Mouse (Mus musculus): ENCODE results near the gene Nckap1l. TPM values are rescaled to one million over a fixed set of nuclear protein-coding genes. Genes with fewer than 3 reads are reported as not detected.
A peak's percentile ranks its signal among the peaks of the same experiment; 100 is the strongest.
"Not testable (repeated sequence)": the region's sequence is repeated elsewhere in the genome, so short reads cannot be mapped to it uniquely, and the experiment has no call there.

The Nckap1l gene
- total RNA-seq (2021), result 10 to 100 TPM in 1 of 2 experiments, 1 to 10 TPM in 1; 9.9 to 10.1 TPM

- intact Hi-C loops (cut with DNase I), result no loop called here
- DNase-seq (ENCODE audit: extremely low spot score in 1 of 2, low spot score in 2 of 2), result peak; percentile 10 to 44
Measured at GRCm38 (mm10) chr15:103453551-103454218, at the start of gene Nckap1l. Nckap1l (plus strand) TSS chr15:103453794.

GRCm38 (mm10) chr15:103405586-103405985 lies 48.0 kb upstream of the Nckap1l start:
- intact Hi-C loops (cut with DNase I); DNase-seq (ENCODE audit: extremely low spot score in 1 of 2, low spot score in 2 of 2): not testable (repeated sequence)

DNA sequence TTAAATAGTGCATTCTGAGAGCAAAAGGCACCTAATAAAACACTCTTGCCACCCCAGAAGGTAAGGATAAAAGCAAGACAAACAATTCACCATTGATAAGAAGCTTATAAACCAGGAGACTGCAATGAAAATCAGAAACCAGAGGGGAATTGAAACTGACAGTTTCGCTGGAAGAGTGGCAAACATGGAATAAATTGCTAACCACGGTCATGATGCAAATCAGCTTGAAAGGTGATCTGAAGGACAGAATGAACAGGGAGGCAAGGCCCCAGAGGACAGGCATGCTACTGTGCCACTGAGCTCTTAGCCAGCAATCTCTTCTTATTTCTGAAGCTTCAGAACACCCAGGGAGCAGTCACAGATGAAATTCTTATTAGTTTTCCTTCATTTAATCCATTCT lies 26.6 kb upstream of the Nckap1l start:
- DNase-seq (ENCODE audit: extremely low spot score in 1 of 2, low spot score in 2 of 2), result no peak
- intact Hi-C loops (cut with DNase I), result no loop called here

- intact Hi-C loops (cut with DNase I), result no loop called here
- DNase-seq (ENCODE audit: extremely low spot score in 1 of 2, low spot score in 2 of 2), result peak in 1 of 2 experiments; percentile 17
Measured at GRCm38 (mm10) chr15:103430241-103430640, 23.4 kb upstream of the Nckap1l start, which contains the start of gene Gtsf1. Gtsf1 (minus strand) TSS chr15:103430470.

GRCm38 (mm10) chr15:103445966-103446365 lies 7.6 kb upstream of the Nckap1l start:
- DNase-seq (ENCODE audit: extremely low spot score in 1 of 2, low spot score in 2 of 2); intact Hi-C loops (cut with DNase I): not testable (repeated sequence)

- no peak for DNase-seq (ENCODE audit: extremely low spot score in 1 of 2, low spot score in 2 of 2)
- intact Hi-C loops (cut with DNase I), result no loop called here
Measured at GRCm38 (mm10) chr15:103448369-103448768, 5.2 kb upstream of the Nckap1l start, which contains the start of gene Gtsf2. Gtsf2 (minus strand) TSS chr15:103448469.

GRCm38 (mm10) chr15:103454449-103454848 lies 855 bp downstream of the Nckap1l start:
- intact Hi-C loops (cut with DNase I), result no loop called here
- no peak for DNase-seq (ENCODE audit: extremely low spot score in 1 of 2, low spot score in 2 of 2)

DNA sequence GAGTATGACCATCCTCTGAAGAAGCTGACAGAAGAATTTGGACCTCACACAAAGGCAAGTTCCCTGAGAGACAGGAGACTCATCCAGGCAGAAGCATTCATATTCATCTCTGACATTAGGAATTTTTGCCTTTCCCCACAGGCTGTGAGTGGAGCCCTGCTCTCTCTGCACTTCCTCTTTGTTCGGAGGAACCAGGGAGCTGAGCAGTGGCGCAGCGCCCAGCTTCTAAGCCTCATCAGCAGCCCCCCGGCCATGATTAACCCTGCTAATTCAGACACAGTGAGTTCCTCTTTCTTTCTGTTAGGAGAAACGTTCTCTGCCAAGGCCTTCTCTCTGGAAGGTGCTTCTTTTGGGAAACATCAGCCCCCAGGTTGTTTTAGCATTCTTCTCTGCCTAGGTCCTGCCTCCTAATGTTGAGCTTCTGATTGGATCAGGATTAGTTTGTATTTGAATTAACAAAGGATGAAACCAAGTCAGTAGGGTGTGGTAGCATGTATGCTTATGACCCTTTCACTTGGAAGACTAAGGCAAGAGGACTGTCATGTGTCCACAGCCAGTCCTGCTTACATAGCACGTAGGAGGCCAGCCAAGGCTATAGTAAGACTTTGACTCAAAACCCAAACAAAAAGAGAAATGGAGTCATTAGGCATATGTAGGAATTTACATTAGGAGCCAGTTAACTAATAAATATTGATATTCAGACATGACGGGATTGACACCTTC lies 9.1 kb downstream of the Nckap1l start:
- peak in 1 of 2 experiments; percentile 37 for DNase-seq (ENCODE audit: extremely low spot score in 1 of 2, low spot score in 2 of 2)
- intact Hi-C loops (cut with DNase I), result no loop called here

- DNase-seq (ENCODE audit: extremely low spot score in 1 of 2, low spot score in 2 of 2), result no peak
- intact Hi-C loops (cut with DNase I), result no loop called here
Measured at GRCm38 (mm10) chr15:103471488-103472194, 18.0 kb downstream of the Nckap1l start.

GRCm38 (mm10) chr15:103472265-103472664 lies 18.7 kb downstream of the Nckap1l start:
- intact Hi-C loops (cut with DNase I), result no loop called here
- DNase-seq (ENCODE audit: extremely low spot score in 1 of 2, low spot score in 2 of 2), result no peak

DNA sequence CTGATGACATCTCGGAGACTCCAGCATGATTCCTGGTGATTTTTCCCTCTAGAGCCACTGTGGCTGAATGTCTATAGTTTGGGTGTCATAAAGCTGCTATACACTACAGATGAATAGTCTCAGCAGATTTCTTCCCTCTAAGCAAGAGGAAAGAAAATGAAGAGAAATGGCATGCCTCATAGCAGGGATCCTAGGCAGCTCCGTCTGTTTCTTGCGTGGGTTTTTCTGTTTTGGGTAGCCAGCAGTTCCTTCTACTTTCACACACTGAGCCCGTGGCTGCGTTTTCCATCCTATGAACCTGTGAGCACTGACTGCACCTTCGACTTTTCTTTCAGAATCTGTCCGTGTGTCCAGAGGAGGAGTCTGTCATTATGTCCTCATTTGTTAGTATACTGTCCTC lies 19.6 kb downstream of the Nckap1l start:
- no peak for DNase-seq (ENCODE audit: extremely low spot score in 1 of 2, low spot score in 2 of 2)
- intact Hi-C loops (cut with DNase I), result no loop called here

DNA sequence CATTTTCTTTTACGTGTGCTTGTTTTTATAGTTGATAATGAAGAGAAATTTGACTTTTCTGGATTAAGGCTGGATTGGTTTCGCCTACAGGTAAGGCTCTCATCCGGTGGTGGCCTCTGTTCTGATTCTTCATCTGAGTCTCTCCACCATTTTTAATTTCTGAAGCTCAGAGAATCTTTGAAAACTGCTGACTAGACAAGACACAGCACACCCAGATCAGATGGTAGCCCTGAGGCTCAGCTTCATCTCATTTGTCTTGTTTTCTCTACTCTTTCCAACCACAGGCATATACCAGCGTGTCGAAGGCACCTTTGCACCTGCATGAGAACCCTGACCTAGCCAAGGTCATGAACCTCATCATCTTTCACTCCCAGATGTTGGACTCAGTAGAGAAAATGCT lies 20.2 kb downstream of the Nckap1l start:
- intact Hi-C loops (cut with DNase I), result no loop called here
- DNase-seq (ENCODE audit: extremely low spot score in 1 of 2, low spot score in 2 of 2), result no peak

DNA sequence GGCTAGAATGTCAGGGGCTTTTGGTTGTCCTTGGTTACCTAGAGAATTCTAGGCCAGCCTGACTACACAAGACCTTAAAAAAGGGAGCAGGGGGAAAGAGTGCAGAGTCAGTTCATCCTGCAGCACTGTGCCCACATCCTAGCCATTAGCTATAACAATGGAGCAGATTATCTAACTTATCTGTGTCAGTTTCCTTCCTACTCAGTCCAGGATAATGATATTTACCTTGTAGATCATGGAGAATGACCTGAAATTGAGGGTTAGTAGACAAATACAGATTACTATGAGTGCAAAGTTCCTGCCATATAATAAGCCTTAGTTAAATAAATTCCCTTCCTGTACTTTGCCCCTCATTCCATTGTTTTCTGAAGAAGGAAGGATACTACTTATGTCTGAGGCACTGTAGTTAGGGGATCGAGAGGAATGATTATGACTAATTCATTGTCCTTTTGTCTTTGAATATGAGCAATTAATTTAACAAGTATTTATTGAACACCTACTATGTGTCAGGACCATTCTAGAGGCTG lies 25.5 kb downstream of the Nckap1l start:
- no peak for DNase-seq (ENCODE audit: extremely low spot score in 1 of 2, low spot score in 2 of 2)
- intact Hi-C loops (cut with DNase I), result no loop called here

DNA sequence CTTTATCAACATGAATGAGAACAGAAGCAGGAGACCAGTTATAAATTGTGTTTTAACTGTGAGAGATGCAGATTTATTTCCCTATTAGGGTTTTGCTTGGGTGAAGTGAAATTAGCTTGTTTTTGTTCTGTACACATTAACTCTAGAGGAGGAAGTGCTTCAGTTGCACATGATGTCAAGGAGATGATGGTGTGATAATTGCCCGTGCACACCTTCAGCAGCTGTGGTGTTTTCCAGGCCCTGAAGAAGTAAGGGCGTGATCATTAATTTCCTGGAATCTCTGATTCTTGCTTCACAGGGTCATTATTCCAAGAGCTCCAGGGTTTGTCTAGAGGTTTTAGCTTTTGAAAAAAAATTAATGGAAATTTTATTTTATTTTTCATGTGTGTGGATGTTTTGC lies 26.5 kb downstream of the Nckap1l start:
- DNase-seq (ENCODE audit: extremely low spot score in 1 of 2, low spot score in 2 of 2), result no peak
- intact Hi-C loops (cut with DNase I), result no loop called here

- intact Hi-C loops (cut with DNase I), result no loop called here
- DNase-seq (ENCODE audit: extremely low spot score in 1 of 2, low spot score in 2 of 2), result peak in 1 of 2 experiments; percentile 46
Measured at GRCm38 (mm10) chr15:103482488-103482887, 28.9 kb downstream of the Nckap1l start.

DNA sequence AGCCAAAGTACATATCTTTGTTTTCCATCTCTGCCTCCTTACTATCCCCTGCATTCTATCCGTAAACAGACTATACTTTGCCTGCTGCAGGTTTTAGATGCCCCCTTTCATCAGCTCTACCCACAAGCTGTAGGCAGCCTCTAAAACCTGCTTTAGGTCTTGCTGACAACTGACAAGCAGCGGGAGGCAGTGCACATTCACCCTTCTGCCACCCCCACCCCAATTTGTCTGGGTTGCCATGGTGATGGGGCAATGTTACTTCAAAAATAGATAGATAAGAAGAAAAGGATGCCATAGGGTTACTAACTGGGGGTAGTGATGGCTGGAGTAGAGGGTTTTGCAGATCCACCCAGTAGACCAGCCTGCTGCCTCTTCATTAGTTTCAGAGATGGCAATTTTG lies 30.9 kb downstream of the Nckap1l start:
- intact Hi-C loops (cut with DNase I), result loop anchor here (2.0 kb wide), 1 partner anchor 52 kb away; no protein-coding TSS in a partner anchor
- no peak for DNase-seq (ENCODE audit: extremely low spot score in 1 of 2, low spot score in 2 of 2)

GRCm38 (mm10) chr15:103485106-103485505 lies 31.5 kb downstream of the Nckap1l start:
- no peak for DNase-seq (ENCODE audit: extremely low spot score in 1 of 2, low spot score in 2 of 2)
- intact Hi-C loops (cut with DNase I), result loop anchor here (2.0 kb wide), 1 partner anchor 52 kb away; no protein-coding TSS in a partner anchor

DNA sequence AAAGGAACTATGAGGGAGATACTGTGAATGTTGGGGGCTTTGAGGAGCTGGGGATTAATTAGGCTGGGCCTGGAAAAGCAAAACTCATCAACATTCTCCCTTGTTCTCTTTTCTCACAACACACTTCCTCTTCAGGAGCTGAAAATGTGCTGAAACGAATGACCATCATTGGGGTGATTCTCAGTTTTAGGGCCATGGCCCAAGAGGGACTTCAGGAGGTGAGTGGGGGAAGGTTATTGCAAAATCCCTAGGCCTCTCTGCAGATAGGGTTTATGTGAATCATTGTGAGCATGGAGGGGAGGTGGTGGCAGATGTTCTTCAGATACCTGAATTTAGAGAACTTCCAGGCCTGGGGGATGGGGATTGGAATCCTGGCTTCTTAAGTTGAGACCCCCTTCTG lies 33.1 kb downstream of the Nckap1l start:
- DNase-seq (ENCODE audit: extremely low spot score in 1 of 2, low spot score in 2 of 2), result no peak
- intact Hi-C loops (cut with DNase I), result no loop called here

GRCm38 (mm10) chr15:103488336-103488735 lies 34.7 kb downstream of the Nckap1l start:
- intact Hi-C loops (cut with DNase I), result no loop called here
- DNase-seq (ENCODE audit: extremely low spot score in 1 of 2, low spot score in 2 of 2), result no peak
